Mouse (Mus musculus) layer of hippocampus, postnatal 36 days (tissue): Measurements from ENCODE around the gene Urah. TPM values are rescaled to one million over a fixed set of nuclear protein-coding genes. Genes with fewer than 3 reads are reported as not detected.

Experiments used
- DNase-seq, 2 experiments: peaks; one replicate each; pipeline ENCODE4 v3.0.0; 2022
- total RNA-seq, 2 experiments: library from RNA; stranded (reverse); gene quantifications; 2 replicates each; pipeline ENCODE4 v1.2.3; 2021

The Urah gene
- total RNA-seq, 2 experiments from 2014 or later = 1.8 to 2.9 TPM

DNA sequence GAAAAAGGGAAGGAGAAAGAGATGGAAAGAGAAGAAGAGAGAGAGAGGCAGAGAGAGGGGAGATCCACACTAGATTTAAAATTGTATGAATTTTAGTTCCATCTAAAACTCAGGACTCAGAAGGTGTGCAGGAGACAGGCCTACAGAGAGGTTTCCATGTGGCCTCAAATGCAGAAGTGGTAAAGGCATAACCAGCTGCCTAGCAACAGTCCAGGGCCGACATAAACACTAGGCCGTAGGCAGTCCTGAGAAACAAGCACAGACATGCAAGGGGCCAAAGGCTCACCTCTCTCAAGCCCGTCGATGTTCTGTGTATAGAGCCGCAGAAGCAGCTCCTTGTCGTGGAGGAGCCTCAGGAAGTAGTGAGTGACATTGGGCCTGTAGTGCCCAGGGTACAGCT lies 42.5 kb downstream of the Urah start:
- no peak for DNase-seq

GRCm38 (mm10) chr7:140879355-140879754 lies 44.5 kb downstream of the Urah start:
- DNase-seq = no peak

DNA sequence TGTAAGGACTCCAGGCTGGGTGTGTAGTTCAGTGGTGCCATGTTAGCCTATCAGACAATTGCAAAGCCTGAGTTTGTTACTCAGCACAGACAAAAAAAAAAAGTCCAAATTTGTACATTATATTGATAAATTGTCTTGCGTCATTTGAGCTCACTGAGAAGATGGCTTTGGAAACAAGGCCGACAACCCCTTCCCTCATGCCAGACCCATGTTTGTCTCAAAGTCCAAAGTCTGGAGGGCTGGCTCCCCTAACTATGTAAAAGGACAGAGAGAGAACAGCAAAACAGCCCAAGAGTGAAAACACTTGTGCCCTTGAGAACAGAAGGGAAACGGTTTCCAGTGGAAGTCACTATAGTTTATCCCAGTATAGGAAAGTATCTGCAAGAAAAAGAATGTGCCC lies 45.6 kb downstream of the Urah start:
- DNase-seq = no peak

DNA sequence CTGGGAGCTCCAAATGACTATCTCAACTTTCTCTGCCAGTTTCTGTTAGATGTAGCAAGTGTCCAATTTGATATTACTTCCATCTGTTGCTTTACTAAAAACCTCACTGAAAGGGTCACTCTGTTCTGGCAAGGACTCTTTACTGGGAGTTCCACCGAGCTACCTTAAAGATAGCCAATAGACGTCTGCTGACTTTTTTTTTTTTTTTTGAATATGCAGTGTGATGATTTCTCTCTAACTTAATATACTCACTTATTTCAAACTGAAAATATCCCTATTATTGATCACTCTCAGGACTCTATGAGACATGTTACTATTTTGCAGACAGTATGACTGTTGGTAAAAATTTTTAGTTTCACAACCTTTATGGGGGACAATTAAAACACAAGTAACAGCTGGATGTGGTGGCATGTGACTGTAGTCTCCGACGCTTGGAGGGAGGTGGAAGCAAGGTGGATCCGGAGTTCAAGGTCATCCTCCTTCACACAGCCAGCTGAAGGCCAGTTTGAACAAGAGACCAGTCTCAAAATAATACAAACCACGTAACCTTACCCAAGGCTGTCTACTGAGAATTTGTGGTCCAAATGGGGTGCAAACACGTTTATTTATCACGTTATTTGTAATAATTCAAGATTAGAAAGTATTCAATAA lies 46.2 kb downstream of the Urah start:
- DNase-seq = no peak

DNA sequence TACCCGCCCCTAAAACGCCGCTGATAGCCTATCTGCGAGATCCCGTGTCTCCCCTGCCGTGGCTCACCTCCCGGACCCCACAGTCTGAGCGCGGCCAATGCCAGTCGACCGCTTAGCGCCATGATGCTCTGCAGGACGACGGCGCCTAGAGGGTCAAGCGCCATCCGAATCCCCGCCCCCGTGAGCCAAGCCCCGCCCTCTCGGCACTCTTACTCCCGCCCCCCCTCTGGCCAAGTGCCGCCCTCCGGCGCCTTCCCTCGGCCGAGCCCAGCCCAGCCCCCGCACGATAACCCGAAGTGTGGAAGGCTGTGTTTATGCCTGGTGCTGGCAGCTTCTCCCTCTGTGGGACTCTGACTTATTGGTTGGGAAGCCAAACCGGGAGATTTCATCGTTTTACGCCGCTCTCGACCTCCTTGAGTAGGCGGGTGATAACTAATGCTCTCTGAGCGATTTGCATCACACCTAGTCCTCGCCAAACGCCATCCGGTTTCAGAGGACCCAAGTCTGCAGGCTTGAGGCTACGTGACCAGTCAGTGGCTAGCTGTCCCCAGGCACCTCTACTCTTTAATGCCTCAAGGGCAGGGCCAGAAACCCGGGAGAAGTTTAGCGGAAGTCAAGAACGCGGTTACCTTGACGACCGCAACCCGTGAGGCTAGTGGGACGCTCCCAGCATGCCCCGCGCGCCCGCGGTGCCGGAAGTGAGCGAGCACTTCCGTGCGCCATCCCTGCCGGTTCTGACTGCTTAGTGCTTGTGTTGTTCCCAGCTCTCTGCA lies 47.1 kb downstream of the Urah start, which contains the start of the genes Psmd13 and Sirt3:
Gene Psmd13, plus strand, starts transcription at position 273 of the 773 bp plus-strand sequence.
Gene Sirt3, minus strand, starts transcription at position 614 of the 773 bp plus-strand sequence.
- DNase-seq = peak; percentile 93

- no peak for DNase-seq
These were observed 47.6 kb downstream of the Urah start for GRCm38 (mm10) chr7:140882469-140882803.

Other genes starting within 250 kb of the Urah start
- gene Olfr46, start 233.7 kb upstream of the Urah start, total RNA-seq = under 1 TPM; 0.43 to 0.45 TPM
- gene Olfr61, start 206.0 kb upstream of the Urah start, total RNA-seq = under 1 TPM in 1 of 2 experiments, not detected in 1; 0.37 TPM
- gene Olfr53, start 188.6 kb upstream of the Urah start, total RNA-seq = not detected
- under 1 TPM; 0.17 to 0.43 TPM for gene Olfr539, start 175.1 kb upstream of the Urah start, total RNA-seq
- under 1 TPM; 0.10 TPM for gene Olfr45, start 153.1 kb upstream of the Urah start, total RNA-seq
- gene Olfr541, start 137.8 kb upstream of the Urah start, total RNA-seq = not detected
- not detected for gene Cyp2e1, start 71.3 kb upstream of the Urah start, total RNA-seq
- under 1 TPM in 1 of 2 experiments, not detected in 1; 0.40 TPM for gene Syce1, start 47.2 kb upstream of the Urah start, total RNA-seq
- 10 to 100 TPM; 12.3 to 13.3 TPM for gene Zfp941, start 12.8 kb upstream of the Urah start, total RNA-seq
- gene Scgb1c1, start 10.5 kb downstream of the Urah start, total RNA-seq = not detected
- gene Odf3, start 12.8 kb downstream of the Urah start, total RNA-seq = not detected
- not detected for gene Gm45785, start 21.3 kb downstream of the Urah start, total RNA-seq
- gene Ric8a, start 21.9 kb downstream of the Urah start, total RNA-seq = 10 to 100 TPM; 76.8 to 83.7 TPM
- gene Bet1l, start 22.6 kb downstream of the Urah start, total RNA-seq = 10 to 100 TPM; 27.2 to 28.1 TPM
- 100 to 1,000 TPM; 113 to 119 TPM for gene Psmd13, start 47.0 kb downstream of the Urah start, total RNA-seq
- 10 to 100 TPM; 64.6 to 71.8 TPM for gene Sirt3, start 47.3 kb downstream of the Urah start, total RNA-seq
- gene Cox8b, start 65.4 kb downstream of the Urah start, total RNA-seq = 1 to 10 TPM; 1.2 to 1.3 TPM
- under 1 TPM; 0.30 to 0.35 TPM for gene Nlrp6, start 85.9 kb downstream of the Urah start, total RNA-seq
- 1 to 10 TPM; 3.9 to 4.0 TPM for gene Pgghg, start 106.4 kb downstream of the Urah start, total RNA-seq
- not detected for gene Ifitm5, start 115.3 kb downstream of the Urah start, total RNA-seq
- not detected for gene Gm45717, start 120.9 kb downstream of the Urah start, total RNA-seq
- gene Ifitm2, start 121.0 kb downstream of the Urah start, total RNA-seq = 10 to 100 TPM in 1 of 2 experiments, 1 to 10 TPM in 1; 8.4 to 14.1 TPM
- 1 to 10 TPM; 1.6 to 3.8 TPM for gene Ifitm1, start 132.2 kb downstream of the Urah start, total RNA-seq
- 10 to 100 TPM; 11.1 to 11.4 TPM for gene Ifitm3, start 175.8 kb downstream of the Urah start, total RNA-seq
- under 1 TPM in 1 of 2 experiments, not detected in 1; 0.63 TPM for gene Ifitm6, start 182.9 kb downstream of the Urah start, total RNA-seq
- gene Gm17387, start 194.1 kb downstream of the Urah start, total RNA-seq = not detected
- gene B4galnt4, start 226.1 kb downstream of the Urah start, total RNA-seq = 10 to 100 TPM; 92.2 to 92.3 TPM
- gene Pkp3, start 243.2 kb downstream of the Urah start, total RNA-seq = not detected